Mouse (Mus musculus) midbrain, embryonic 11.5 days (tissue): ENCODE data around the gene Stx4a. TPM values are rescaled to one million over a fixed set of nuclear protein-coding genes. Genes with fewer than 3 reads are reported as not detected.
"Not testable (repeated sequence)": the region's sequence is repeated elsewhere in the genome, so short reads cannot be mapped to it uniquely, and the experiment has no call there.

Experiments
- ATAC-seq: fragments of 200-750 bp; cut with Nextera tagmentation; 2 replicates; pipeline ENCODE4 v1.8.0; 2017; ENCODE audit warnings: moderate TSS enrichment, moderate library complexity; ENCODE audit not compliant: low FRiP score
- DNase-seq: peaks from one replicate; pipeline ENCODE4 v3.0.0; 2015; ENCODE audit warnings: low spot score; ENCODE audit errors: missing footprints
- H3K27ac ChIP-seq: fragments of 300-500 bp; sonication (generic); 2 replicates; pipeline ENCODE4 v1.5.1; 2014; ENCODE audit warnings: low read depth, low read length
- H3K27me3 ChIP-seq: fragments of 300-500 bp; sonication (generic); 2 replicates; pipeline ENCODE4 v1.6.1; 2014; ENCODE audit warnings: mild to moderate bottlenecking, low read length, moderate library complexity, mixed read lengths; ENCODE audit not compliant: control insufficient read depth, insufficient read depth
- H3K36me3 ChIP-seq: fragments of 300-500 bp; sonication (generic); 2 replicates; pipeline ENCODE4 v1.6.1; 2014; ENCODE audit warnings: mild to moderate bottlenecking, low read length, moderate library complexity, mixed read lengths; ENCODE audit not compliant: control insufficient read depth, insufficient read depth
- H3K4me1 ChIP-seq: fragments of 300-500 bp; sonication (generic); 2 replicates; pipeline ENCODE4 v1.6.1; 2014; ENCODE audit warnings: low read length; ENCODE audit not compliant: control insufficient read depth, insufficient read depth
- H3K4me2 ChIP-seq: fragments of 300-500 bp; sonication (generic); 2 replicates; pipeline ENCODE4 v1.6.1; 2014; ENCODE audit warnings: mild to moderate bottlenecking, moderate library complexity
- H3K4me3 ChIP-seq: fragments of 300-500 bp; sonication (generic); 2 replicates; pipeline ENCODE4 v1.5.1; 2014; ENCODE audit warnings: low read depth, low read length
- H3K9ac ChIP-seq: fragments of 300-500 bp; sonication (generic); 2 replicates; pipeline ENCODE4 v1.6.1; 2014; ENCODE audit warnings: low read length
- H3K9me3 ChIP-seq: fragments of 300-500 bp; sonication (generic); 2 replicates; pipeline ENCODE4 v1.6.1; 2016; ENCODE audit warnings: low read length; ENCODE audit not compliant: control insufficient read depth
- WGBS: fragments of 180-500 bp; shearing (Covaris S2); extraction: QIAGEN DNeasy Blood & Tissue Kit; methylation state at CpG from one replicate; pipeline ENCODE4 v1.1.7; 2014; 5-methylcytosine and 5-hydroxymethylcytosine counted together
- polyA plus RNA-seq: library from polyadenylated mRNA; unstranded; fragments of >200 nt; fragmentation: Nextera tagmentation; extraction: Ambion mirVana; gene quantifications from 2 replicates; pipeline ENCODE4 v1.2.1, GENCODE M21; 2014

Stx4a gene
- 10.1 and 12.2 TPM in 2 replicates for polyA plus RNA-seq

- 2% methylated on average over 30 of the region's 38 CpGs for WGBS
- no peaks in the 10 kb centered on the region for H3K9me3 ChIP-seq
- peak within 1 kb of the TSS; percentile 53 for H3K4me3 ChIP-seq
- peaks cover 11% of the 10 kb centered on the region for H3K4me1 ChIP-seq
- no peaks in the 10 kb centered on the region for H3K27me3 ChIP-seq
- peak; percentile 92 for ATAC-seq
- H3K27ac ChIP-seq, result peak within 1 kb of the TSS; percentile 27; the same call in 1 of the 2 replicates
- peak within 1 kb of the TSS; percentile 78 for H3K9ac ChIP-seq
- peak; percentile 96 for DNase-seq
- H3K36me3 ChIP-seq, result no peaks in the 10 kb centered on the region
- H3K4me2 ChIP-seq, result peak within 1 kb of the TSS; percentile 61
Observed at GRCm38 (mm10) chr7:127824176-127824871, at the start of gene Stx4a, which contains the start of gene Stx1b. Gene Stx4a (plus strand): TSS chr7:127824294. Gene Stx1b (minus strand): TSS chr7:127824549.

GRCm38 (mm10) chr7:127775837-127776236 is 48.3 kb upstream of the Stx4a start:
- peak overlapping the region; percentile 93; the same call in 1 of the 2 replicates for H3K27ac ChIP-seq
- not testable (repeated sequence) for ATAC-seq
- 82% methylated on average over 7 of the region's 7 CpGs for WGBS

GRCm38 (mm10) chr7:127776426-127776825 is 47.7 kb upstream of the Stx4a start, which contains the start of gene Setd1a:
Gene Setd1a (plus strand): TSS chr7:127776670.
- Histone ChIP-seq H3K9ac (peak within 1 kb of the TSS; percentile 94), H3K4me2 (peak within 1 kb of the TSS; percentile 84), H3K36me3 (peaks cover 8% of the 10 kb centered on the region), H3K4me1 (peaks cover 11% of the 10 kb centered on the region), H3K27ac (peak within 1 kb of the TSS; percentile 93), H3K27me3 (no peaks in the 10 kb centered on the region), H3K9me3 (no peaks in the 10 kb centered on the region), H3K4me3 (peak within 1 kb of the TSS; percentile 94)
- peak; percentile 68 for ATAC-seq
- WGBS, result under 1% methylated on average over 23 of the region's 23 CpGs
- DNase-seq, result no peak

More at GRCm38 (mm10) chr7:127775837-127776236, 48.3 kb upstream of the Stx4a start:
- not testable (repeated sequence) for H3K27me3 ChIP-seq, H3K9me3 ChIP-seq, DNase-seq, H3K36me3 ChIP-seq
- peak overlapping the region; percentile 94 for H3K9ac ChIP-seq
- peak overlapping the region; percentile 66 for H3K4me2 ChIP-seq
- peaks cover 11% of the 10 kb centered on the region for H3K4me1 ChIP-seq
- H3K4me3 ChIP-seq, result peak overlapping the region; percentile 94

- Histone ChIP-seq H3K9me3 (no peaks in the 10 kb centered on the region), H3K27me3 (no peaks in the 10 kb centered on the region), H3K36me3 (peaks cover 10% of the 10 kb centered on the region), H3K27ac (peak overlapping the region; percentile 93), H3K4me1 (peaks cover 11% of the 10 kb centered on the region), H3K4me2 (peak overlapping the region; percentile 84), H3K4me3 (peak overlapping the region; percentile 94), H3K9ac (peak overlapping the region; percentile 94)
- under 1% methylated on average over 51 of the region's 70 CpGs for WGBS
- DNase-seq (peak; percentile 98), ATAC-seq (peak; percentile 90)
Observed at GRCm38 (mm10) chr7:127776878-127777473, 47.1 kb upstream of the Stx4a start.

DNA sequence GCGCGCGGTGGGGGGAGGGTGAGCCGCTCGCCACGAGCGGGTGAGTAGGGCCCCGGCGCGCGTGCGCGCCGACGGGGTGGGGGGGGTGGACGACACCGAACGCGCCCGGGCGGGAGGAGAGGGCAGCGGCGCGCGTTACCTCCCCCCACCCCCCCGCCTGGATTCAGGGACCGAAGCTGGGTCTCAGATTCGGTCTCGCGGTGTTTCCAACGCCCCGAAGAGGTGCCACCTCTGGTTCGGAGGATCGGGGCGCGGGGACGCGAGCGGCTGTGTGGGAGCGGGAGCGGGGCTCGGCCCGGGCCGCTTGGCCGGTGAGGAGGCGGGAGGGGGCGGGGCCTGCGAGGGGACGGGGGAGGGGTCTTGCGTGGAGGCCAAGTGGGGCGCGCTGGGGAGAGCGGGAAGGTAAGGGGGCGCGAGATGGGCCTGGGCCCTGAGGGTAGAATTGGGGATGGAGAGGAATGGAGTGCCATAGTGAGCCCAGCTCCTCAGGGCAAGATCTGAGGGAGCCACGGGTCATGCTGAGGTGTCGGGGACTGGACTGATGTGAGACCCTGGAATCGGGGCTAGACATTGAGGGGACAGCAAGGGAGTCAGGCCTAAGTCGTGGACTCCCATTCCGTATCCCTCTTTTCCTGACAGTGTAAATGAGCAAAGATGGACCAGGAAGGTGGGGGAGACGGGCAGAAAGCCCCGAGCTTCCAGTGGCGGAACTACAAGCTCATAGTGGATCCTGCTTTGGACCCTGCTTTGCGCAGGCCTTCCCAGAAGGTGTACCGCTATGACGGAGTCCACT is 46.4 kb upstream of the Stx4a start:
- peak overlapping the region; percentile 94 for H3K9ac ChIP-seq
- peaks cover 11% of the 10 kb centered on the region for H3K36me3 ChIP-seq
- peak overlapping the region; percentile 84 for H3K4me2 ChIP-seq

GRCm38 (mm10) chr7:127778350-127778749 is 45.7 kb upstream of the Stx4a start:
- 73% methylated on average over 4 of the region's 4 CpGs for WGBS
- DNase-seq, result no peak
- Histone ChIP-seq H3K36me3 (peaks cover 11% of the 10 kb centered on the region), H3K4me1 (peaks cover 11% of the 10 kb centered on the region), H3K27me3 (no peaks in the 10 kb centered on the region), H3K4me3 (peak overlapping the region; percentile 94), H3K9ac (peak overlapping the region; percentile 94), H3K9me3 (no peaks in the 10 kb centered on the region), H3K27ac (no peak overlapping the region), H3K4me2 (peak overlapping the region; percentile 84)
- ATAC-seq, result no peak

More for the DNA sequence above, 46.4 kb upstream of the Stx4a start:
- DNase-seq, result peak; percentile 94
- Histone ChIP-seq H3K4me1 (peaks cover 11% of the 10 kb centered on the region), H3K27me3 (no peaks in the 10 kb centered on the region), H3K9me3 (no peaks in the 10 kb centered on the region), H3K4me3 (peak overlapping the region; percentile 94), H3K27ac (peak overlapping the region; percentile 93)
- WGBS, result 4% methylated on average over 51 of the region's 66 CpGs
- ATAC-seq, result peak; percentile 57

- no peaks in the 10 kb centered on the region for H3K4me1 ChIP-seq
- ATAC-seq, result no peak
- no peak within 1 kb of the TSS for H3K27ac ChIP-seq
- H3K27me3 ChIP-seq, result no peaks in the 10 kb centered on the region
- no peak within 1 kb of the TSS for H3K4me2 ChIP-seq
- no peaks in the 10 kb centered on the region for H3K9me3 ChIP-seq
- no peak for DNase-seq
- no peak within 1 kb of the TSS for H3K4me3 ChIP-seq
- 94% methylated on average over 7 of the region's 7 CpGs for WGBS
- peaks cover 39% of the 10 kb centered on the region for H3K36me3 ChIP-seq
- H3K9ac ChIP-seq, result no peak within 1 kb of the TSS
Observed at GRCm38 (mm10) chr7:127785308-127785707, 38.8 kb upstream of the Stx4a start, which contains the start of gene Gm49388. Gene Gm49388 (plus strand): TSS chr7:127785608.

GRCm38 (mm10) chr7:127797076-127797845 is 26.8 kb upstream of the Stx4a start:
- 94% methylated on average over 23 of the region's 23 CpGs for WGBS
- Histone ChIP-seq H3K36me3 (peaks cover 34% of the 10 kb centered on the region), H3K4me2 (no peak overlapping the region), H3K9ac (no peak overlapping the region), H3K9me3 (no peaks in the 10 kb centered on the region), H3K4me3 (no peak overlapping the region), H3K27me3 (no peaks in the 10 kb centered on the region), H3K27ac (no peak overlapping the region), H3K4me1 (peaks cover 4% of the 10 kb centered on the region)
- ATAC-seq, result no peak
- peak; percentile 61 for DNase-seq
